Mouse (Mus musculus) ES-E14 (cell line): ENCODE results near the gene Aldh1l1.

Source experiments
- MAFK ChIP-seq: IDR thresholded peaks from 2 replicates; pipeline ENCODE4 v1.6.1; 2014; ENCODE audit warnings: mild to moderate bottlenecking, low read depth, low read length, inconsistent platforms; ENCODE audit not compliant: insufficient read depth
- ZC3H11A ChIP-seq: IDR thresholded peaks from 2 replicates; pipeline ENCODE4 v1.6.1; 2012; ENCODE audit warnings: low read depth, mild to moderate bottlenecking, inconsistent platforms, low read length, borderline replicate concordance
- ZNF384 ChIP-seq: IDR thresholded peaks from 2 replicates; pipeline ENCODE4 v1.6.1; 2012; ENCODE audit warnings: low read depth, low read length, inconsistent platforms

DNA sequence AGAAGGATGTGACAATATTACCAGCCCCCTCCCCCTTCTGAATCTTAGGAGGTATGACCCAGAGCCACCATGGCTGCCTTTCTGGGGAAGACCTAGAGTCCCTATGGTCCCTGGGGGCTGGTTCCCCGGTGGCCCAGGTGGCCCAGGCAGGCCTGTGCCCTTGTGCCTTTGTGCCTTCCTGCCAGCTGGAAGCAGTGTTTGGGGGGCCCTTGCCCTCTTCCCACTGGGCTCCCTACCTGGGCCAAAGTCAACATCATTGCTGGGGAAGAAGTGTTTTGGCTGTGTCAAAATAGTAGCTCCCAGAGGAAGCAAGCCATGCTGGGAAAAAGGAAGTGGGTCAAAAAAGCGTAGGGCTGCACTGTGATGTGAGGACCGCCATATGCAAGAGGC, 11.9 kb upstream of the Aldh1l1 start:
- TF ChIP-seq ZC3H11A: no peak
- no peak for TF ChIP-seq ZNF384
- TF ChIP-seq MAFK: no peak
